Mouse (Mus musculus) CH12.LX (cell line): ENCODE measurements around the gene Rpia. TPM values are rescaled to one million over a fixed set of nuclear protein-coding genes. Genes with fewer than 3 reads are reported as not detected.

Source experiments
- DNase-seq: peaks from one replicate; pipeline ENCODE4 v3.0.0-alpha.2; 2013; ENCODE audit errors: extremely low read depth
- H3K27ac ChIP-seq: 2 replicates; pipeline ENCODE4 v1.5.1; 2012; ENCODE audit warnings: low read depth, mild to moderate bottlenecking, control low read depth, moderate library complexity; ENCODE audit not compliant: insufficient read depth
- H3K27me3 ChIP-seq: replicated peaks from 2 replicates; pipeline ENCODE3; 2012; ENCODE audit warnings: inconsistent platforms
- H3K36me3 ChIP-seq, 2 experiments: replicated peaks in 1 of 2; 2 replicates each; pipeline versions ENCODE3 to v1.6.1; 2012; ENCODE audit warnings: inconsistent platforms in 1 of 2, low read length in 1 of 2, mild to moderate bottlenecking in 1 of 2, mixed read lengths in 1 of 2, moderate library complexity in 1 of 2; ENCODE audit not compliant: control insufficient read depth in 1 of 2, insufficient read depth in 1 of 2
- H3K4me1 ChIP-seq, 2 experiments: 2 replicates each; pipeline ENCODE4 v1.6.1; 2012; ENCODE audit warnings: inconsistent platforms in 1 of 2, moderate library complexity in 1 of 2; ENCODE audit not compliant: insufficient read depth in 2 of 2, control insufficient read depth in 1 of 2
- H3K4me2 ChIP-seq: 2 replicates; pipeline ENCODE4 v1.6.1; 2012; ENCODE audit warnings: low read depth, mild to moderate bottlenecking, control low read depth; ENCODE audit not compliant: poor library complexity, insufficient read depth, severe bottlenecking
- H3K4me3 ChIP-seq, 3 experiments: fragments of 150-350 bp in 1 of 3; sonication (generic) in 1 of 3; replicated peaks in 1 of 3; 2 replicates each; pipeline versions ENCODE3 to v1.5.1; 2011 to 2012; ENCODE audit warnings: low read depth in 2 of 3, low read length in 2 of 3, mild to moderate bottlenecking in 2 of 3, moderate library complexity in 2 of 3, control low read depth in 1 of 3, improper control_type of control experiment in 1 of 3, inconsistent platforms in 1 of 3, mixed read lengths in 1 of 3; ENCODE audit not compliant: poor library complexity in 1 of 3
- H3K79me2 ChIP-seq: replicated peaks from 2 replicates; pipeline ENCODE4 v1.6.1; 2012; ENCODE audit warnings: mild to moderate bottlenecking, moderate library complexity; ENCODE audit not compliant: control insufficient read depth, poor library complexity, insufficient read depth, severe bottlenecking; ENCODE audit errors: extremely low read depth
- H3K9ac ChIP-seq: 2 replicates; pipeline ENCODE4 v1.6.1; 2012; ENCODE audit warnings: low read depth, mild to moderate bottlenecking, control low read depth, moderate library complexity; ENCODE audit not compliant: insufficient read depth
- H3K9me3 ChIP-seq: replicated peaks from 2 replicates; pipeline ENCODE3; 2012; ENCODE audit warnings: low read length, inconsistent platforms, mixed read lengths
- BHLHE40 ChIP-seq: IDR thresholded peaks from 2 replicates; pipeline ENCODE4 v1.6.1; 2011; ENCODE audit warnings: mild to moderate bottlenecking, low read depth, low read length, improper control_type of control experiment
- CHD1 ChIP-seq: IDR thresholded peaks from 2 replicates; pipeline ENCODE4 v1.6.1; 2012; ENCODE audit warnings: low read depth, low read length, improper control_type of control experiment, inconsistent platforms
- CTCF ChIP-seq, 2 experiments: IDR thresholded peaks in 1 of 2; conservative IDR thresholded peaks in 1 of 2; 2 replicates each; pipeline ENCODE4 v1.5.1; 2011 to 2012; ENCODE audit warnings: low read depth in 2 of 2, low read length in 2 of 2, improper control_type of control experiment in 1 of 2, inconsistent platforms in 1 of 2, mild to moderate bottlenecking in 1 of 2, moderate library complexity in 1 of 2
- E2F4 ChIP-seq: IDR thresholded peaks from 2 replicates; pipeline ENCODE4 v1.6.1; 2011; ENCODE audit warnings: low read depth, low read length, improper control_type of control experiment; ENCODE audit not compliant: insufficient replicate concordance
- ELF1 ChIP-seq: IDR thresholded peaks from 2 replicates; pipeline ENCODE4 v1.6.1; 2014; ENCODE audit warnings: low read depth, mild to moderate bottlenecking, inconsistent platforms, low read length, improper control_type of control experiment
- EP300 ChIP-seq: IDR thresholded peaks from 2 replicates; pipeline ENCODE4 v1.6.1; 2011; ENCODE audit warnings: low read length, improper control_type of control experiment
- GABPA ChIP-seq: IDR thresholded peaks from 2 replicates; pipeline ENCODE4 v1.6.1; 2012; ENCODE audit warnings: low read depth, low read length, improper control_type of control experiment, inconsistent platforms; ENCODE audit not compliant: insufficient replicate concordance
- HCFC1 ChIP-seq: IDR thresholded peaks from 2 replicates; pipeline ENCODE4 v1.6.1; 2012; ENCODE audit warnings: low read depth, mild to moderate bottlenecking, inconsistent platforms, low read length, improper control_type of control experiment
- IRF4 ChIP-seq: IDR thresholded peaks from 2 replicates; pipeline ENCODE4 v1.6.1; 2014; ENCODE audit warnings: low read depth, mild to moderate bottlenecking, inconsistent platforms, low read length, improper control_type of control experiment
- JUN ChIP-seq: IDR thresholded peaks from 2 replicates; pipeline ENCODE4 v1.6.1; 2011; ENCODE audit warnings: low read depth, mild to moderate bottlenecking, low read length, improper control_type of control experiment, moderate library complexity; ENCODE audit not compliant: insufficient read depth
- JUND ChIP-seq: conservative IDR thresholded peaks from 2 replicates; pipeline ENCODE4 v1.6.1; 2011; ENCODE audit warnings: low read depth, low read length, improper control_type of control experiment
- KAT2A ChIP-seq: IDR thresholded peaks from 2 replicates; pipeline ENCODE4 v1.6.1; 2012; ENCODE audit warnings: low read length, improper control_type of control experiment, inconsistent platforms; ENCODE audit not compliant: insufficient replicate concordance
- MAX ChIP-seq: IDR thresholded peaks from 2 replicates; pipeline ENCODE4 v1.6.1; 2011; ENCODE audit warnings: low read length, improper control_type of control experiment
- MEF2A ChIP-seq: IDR thresholded peaks from 2 replicates; pipeline ENCODE4 v1.6.1; 2014; ENCODE audit warnings: low read depth, mild to moderate bottlenecking, inconsistent platforms, low read length, improper control_type of control experiment, borderline replicate concordance
- MXI1 ChIP-seq: IDR thresholded peaks from 2 replicates; pipeline ENCODE4 v1.6.1; 2011; ENCODE audit warnings: mild to moderate bottlenecking, low read depth, low read length, improper control_type of control experiment
- MYC ChIP-seq: IDR thresholded peaks from 2 replicates; pipeline ENCODE4 v1.6.1; 2011; ENCODE audit warnings: low read depth, mild to moderate bottlenecking, improper control_type of control experiment, low read length
- NELFE ChIP-seq: IDR thresholded peaks from 2 replicates; pipeline ENCODE4 v1.6.1; 2011; ENCODE audit warnings: low read depth, low read length, improper control_type of control experiment
- NRF1 ChIP-seq: IDR thresholded peaks from 2 replicates; pipeline ENCODE4 v1.6.1; 2014; ENCODE audit warnings: low read depth, mild to moderate bottlenecking, inconsistent platforms, low read length, improper control_type of control experiment, moderate library complexity
- PAX5 ChIP-seq: IDR thresholded peaks from 2 replicates; pipeline ENCODE4 v1.6.1; 2012; ENCODE audit warnings: low read length, inconsistent platforms, mixed read lengths
- POLR2AphosphoS2 ChIP-seq: IDR thresholded peaks from 2 replicates; pipeline ENCODE4 v1.6.1; 2011; ENCODE audit warnings: low read depth, low read length, improper control_type of control experiment
- RAD21 ChIP-seq: IDR thresholded peaks from 2 replicates; pipeline ENCODE4 v1.6.1; 2011; ENCODE audit warnings: low read depth, mild to moderate bottlenecking, low read length, improper control_type of control experiment, moderate library complexity
- RCOR1 ChIP-seq: conservative IDR thresholded peaks from 2 replicates; pipeline ENCODE4 v1.6.1; 2012; ENCODE audit warnings: low read depth, mild to moderate bottlenecking, inconsistent platforms, low read length, improper control_type of control experiment
- SIN3A ChIP-seq: IDR thresholded peaks from 2 replicates; pipeline ENCODE4 v1.6.1; 2012; ENCODE audit warnings: low read length, improper control_type of control experiment, inconsistent platforms
- SMC3 ChIP-seq: IDR thresholded peaks from 2 replicates; pipeline ENCODE4 v1.6.1; 2011; ENCODE audit warnings: low read depth, low read length, improper control_type of control experiment
- TCF12 ChIP-seq: IDR thresholded peaks from 2 replicates; pipeline ENCODE4 v1.6.1; 2014; ENCODE audit warnings: low read depth, mild to moderate bottlenecking, inconsistent platforms, low read length, improper control_type of control experiment
- UBTF ChIP-seq: IDR thresholded peaks from 2 replicates; pipeline ENCODE4 v1.6.1; 2012; ENCODE audit warnings: low read depth, mild to moderate bottlenecking, inconsistent platforms, low read length, improper control_type of control experiment, moderate library complexity
- USF1 ChIP-seq: IDR thresholded peaks from 2 replicates; pipeline ENCODE4 v1.6.1; 2014; ENCODE audit warnings: low read depth, mild to moderate bottlenecking, inconsistent platforms, low read length, improper control_type of control experiment
- ZC3H11A ChIP-seq: IDR thresholded peaks from 2 replicates; pipeline ENCODE4 v1.6.1; 2012; ENCODE audit warnings: low read depth, mild to moderate bottlenecking, inconsistent platforms, low read length, improper control_type of control experiment
- ZKSCAN1 ChIP-seq: IDR thresholded peaks from 2 replicates; pipeline ENCODE4 v1.6.1; 2012; ENCODE audit warnings: low read depth, inconsistent platforms, low read length, improper control_type of control experiment, borderline replicate concordance
- ZMIZ1 ChIP-seq: IDR thresholded peaks from 2 replicates; pipeline ENCODE4 v1.6.1; 2012; ENCODE audit warnings: low read depth, mild to moderate bottlenecking, inconsistent platforms, low read length, improper control_type of control experiment
- dilution Hi-C: fragments of 300-500 bp; cut with MboI; formaldehyde crosslinking; loops from 2 replicates; pipeline ENCODE4 v1.14.3; 2020; ENCODE audit warnings: low sequenced_read_pairs; ENCODE audit not compliant: extremely low pct_unique_long_range_greater_than_20kb, extremely low pct_ligation_motif_present
- in situ Hi-C: fragments of 300-500 bp; cut with MboI; formaldehyde crosslinking; loops from 3 replicates; pipeline ENCODE4 v1.14.3; 2019; ENCODE audit warnings: low sequenced_read_pairs, low pct_ligation_motif_present, low pct_unique_long_range_greater_than_20kb, mixed read lengths
- polyA plus RNA-seq: library from polyadenylated mRNA; unstranded; fragments of >175 nt; gene quantifications from 2 replicates; pipeline ENCODE4 v1.2.1, GENCODE M21; 2012; ENCODE audit warnings: low read depth; ENCODE audit not compliant: insufficient read length
- total RNA-seq, 2 experiments: library from RNA; depleted of rRNA; stranded (reverse); fragments of 300-350 nt in 1 of 2; fragments of >200 nt in 1 of 2; gene quantifications; 2 replicates each; pipeline ENCODE4 v1.2.3; 2012 to 2014

The Rpia gene
- total and polyA plus RNA-seq, 3 experiments, result 55.7 to 65.1 (median 57.8) TPM

DNA sequence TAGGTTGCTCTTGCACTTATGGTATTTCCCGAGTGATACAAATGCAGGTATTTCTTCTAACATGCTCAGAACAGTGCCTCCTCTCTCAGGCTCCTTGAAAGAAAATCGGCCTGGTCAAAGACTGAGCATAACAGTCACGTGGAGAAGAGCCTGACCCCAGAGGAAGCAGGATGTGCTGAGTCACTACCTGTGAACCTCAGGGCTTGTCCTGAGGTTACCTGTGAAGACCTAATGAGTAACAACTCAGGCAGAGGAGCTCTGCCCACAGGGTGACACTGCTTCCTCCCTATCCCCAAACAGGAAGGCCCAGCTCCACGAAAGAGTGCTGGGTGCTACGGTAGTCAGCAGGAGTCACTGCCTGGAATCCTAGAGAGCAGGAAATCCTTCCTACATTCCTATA is 18.3 kb downstream of the Rpia start:
- Histone ChIP-seq H3K79me2 (no peaks in the 10 kb centered on the region), H3K4me1 (peaks cover 0 to 27% of the 10 kb centered on the region in 2 experiments; a peak in 2 of 4 replicates), H3K4me3 (no peak overlapping the region)
- in situ Hi-C loops (loop anchor here (25.0 kb wide), 1 partner anchor 1886 kb away; no protein-coding TSS in a partner anchor), dilution Hi-C loops (no loop called here)
- TF ChIP-seq ZKSCAN1 (no peak), JUN (no peak), KAT2A (no peak), POLR2AphosphoS2 (no peak), SIN3A (no peak), ZC3H11A (no peak), CTCF (conservative IDR thresholded peaks at IDR 0.05 in 1 of 2, IDR thresholded peaks at IDR 0.05 in 1 of 2; ENCODE audit: low read depth in 2 of 2, low read length in 2 of 2) (no peak), RCOR1 (no peak), NELFE (no peak), PAX5 (no peak), HCFC1 (no peak), RAD21 (no peak), GABPA (no peak), IRF4 (no peak), SMC3 (no peak), USF1 (no peak), TCF12 (no peak), E2F4 (no peak), EP300 (no peak)
- TF ChIP-seq, all 38 proteins: peak for 0
- H3K9ac ChIP-seq, result no peak overlapping the region
- no peak for DNase-seq
- peaks cover 45 to 83% of the 10 kb centered on the region in 2 experiments for H3K36me3 ChIP-seq
- no peak overlapping the region for H3K4me2 ChIP-seq
- no peaks in the 10 kb centered on the region for H3K27me3 ChIP-seq
- H3K9me3 ChIP-seq, result no peaks in the 10 kb centered on the region
- H3K27ac ChIP-seq, result no peak overlapping the region

DNA sequence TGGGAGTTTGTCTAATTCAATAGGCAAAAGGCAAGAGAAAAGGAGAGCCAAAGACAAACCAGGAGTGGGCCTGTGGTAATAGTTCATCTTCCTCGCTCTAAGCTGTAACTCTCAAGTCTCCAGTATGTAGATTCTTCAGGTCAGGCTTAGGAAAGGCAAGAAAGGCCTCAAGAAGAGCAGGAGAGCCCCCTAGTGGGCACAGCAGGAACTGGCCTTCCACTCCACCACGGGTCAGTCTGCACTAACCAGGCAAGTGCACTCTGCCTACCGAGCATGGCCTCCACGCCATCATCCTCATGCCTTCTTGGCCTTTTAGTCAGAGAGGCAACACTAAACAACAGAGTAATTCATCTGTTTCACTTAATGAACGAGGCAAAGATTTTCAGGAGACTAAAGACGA is 23.3 kb downstream of the Rpia start:
- H3K27me3 ChIP-seq, result no peaks in the 10 kb centered on the region
- peak; percentile 88 for DNase-seq
- H3K4me3 ChIP-seq, result no peak overlapping the region
- no peak overlapping the region for H3K4me2 ChIP-seq
- H3K9ac ChIP-seq, result no peak overlapping the region
- H3K79me2 ChIP-seq, result no peaks in the 10 kb centered on the region
- dilution Hi-C loops, result no loop called here
- peaks cover 50 to 82% of the 10 kb centered on the region in 2 experiments for H3K36me3 ChIP-seq
- 0 out of 2 replicates have a peak, but pooled peaks have one; percentile 41 for TF ChIP-seq JUND
- TF ChIP-seq POLR2AphosphoS2, result no peak
- TF ChIP-seq CHD1, result no peak
- 0 out of 2 replicates have a peak, but pooled peaks have one; percentile 43 for TF ChIP-seq NELFE
- TF ChIP-seq TCF12, result 0 out of 2 replicates have a peak, but pooled peaks have one; percentile 36
- TF ChIP-seq IRF4, result peak; percentile 60; the same call in 1 of the 2 replicates
- TF ChIP-seq RCOR1, result no peak
- TF ChIP-seq BHLHE40, result 0 out of 2 replicates have a peak, but pooled peaks have one; percentile 16
- no peak for TF ChIP-seq MXI1
- TF ChIP-seq MAX, result 0 out of 2 replicates have a peak, but pooled peaks have one; percentile 17
- 0 out of 2 replicates have a peak, but pooled peaks have one; percentile 8 for TF ChIP-seq NRF1
- TF ChIP-seq ZMIZ1, result no peak
- peak; percentile 69 for TF ChIP-seq MYC
- 0 out of 2 replicates have a peak, but pooled peaks have one; percentile 52 for TF ChIP-seq MEF2A
- no peak for TF ChIP-seq UBTF
- peak; percentile 45; the same call in 1 of the 2 replicates for TF ChIP-seq ELF1
- peak; percentile 21; the same call in 1 of the 2 replicates for TF ChIP-seq HCFC1
- TF ChIP-seq ZC3H11A, result peak; percentile 80
- TF ChIP-seq SMC3, result peak; percentile 89
- TF ChIP-seq CTCF (conservative IDR thresholded peaks at IDR 0.05 in 1 of 2, IDR thresholded peaks at IDR 0.05 in 1 of 2; ENCODE audit: low read depth in 2 of 2, low read length in 2 of 2), result peak; percentile 96 to 99
- peak; percentile 100 for TF ChIP-seq RAD21
- TF ChIP-seq, all 38 proteins: peak for 15
- in situ Hi-C loops, result loop anchor here (25.0 kb wide), 1 partner anchor 1881 kb away; no protein-coding TSS in a partner anchor
- no peak overlapping the region for H3K27ac ChIP-seq
- H3K9me3 ChIP-seq, result no peaks in the 10 kb centered on the region
- peaks cover 0 to 31% of the 10 kb centered on the region in 2 experiments; a peak in 2 of 4 replicates for H3K4me1 ChIP-seq
